Mouse (Mus musculus) neural tube, embryonic 12.5 days (tissue): ENCODE data around the gene Fcrla. TPM values are rescaled to one million over a fixed set of nuclear protein-coding genes. Genes with fewer than 3 reads are reported as not detected.
"Not testable (repeated sequence)": the region's sequence is repeated elsewhere in the genome, so short reads cannot be mapped to it uniquely, and the experiment has no call there.

Experiments used
- ATAC-seq: fragments of 200-750 bp; cut with Nextera tagmentation; 2 replicates; pipeline ENCODE4 v1.8.0; 2017; ENCODE audit warnings: low read depth, mild to moderate bottlenecking, moderate TSS enrichment, moderate library complexity; ENCODE audit not compliant: low FRiP score
- H3K27ac ChIP-seq: fragments of 300-500 bp; sonication (generic); 2 replicates; pipeline ENCODE4 v1.5.1; 2016
- H3K27me3 ChIP-seq: fragments of 300-500 bp; sonication (generic); replicated peaks from 2 replicates; pipeline ENCODE4 v1.6.1; 2016; ENCODE audit warnings: mild to moderate bottlenecking
- H3K36me3 ChIP-seq: fragments of 300-500 bp; sonication (generic); 2 replicates; pipeline ENCODE4 v1.6.1; 2016; ENCODE audit warnings: mild to moderate bottlenecking
- H3K4me1 ChIP-seq: fragments of 300-500 bp; sonication (generic); 2 replicates; pipeline ENCODE4 v1.6.1; 2016
- H3K4me2 ChIP-seq: fragments of 300-500 bp; sonication (generic); replicated peaks from 2 replicates; pipeline ENCODE4 v1.6.1; 2016; ENCODE audit warnings: mild to moderate bottlenecking
- H3K4me3 ChIP-seq: fragments of 300-500 bp; sonication (generic); 2 replicates; pipeline ENCODE4 v1.5.1; 2016
- H3K9ac ChIP-seq: fragments of 300-500 bp; sonication (generic); 2 replicates; pipeline ENCODE4 v1.6.1; 2016; ENCODE audit warnings: mild to moderate bottlenecking
- H3K9me3 ChIP-seq: fragments of 300-500 bp; sonication (generic); 2 replicates; pipeline ENCODE4 v1.6.1; 2016; ENCODE audit warnings: mild to moderate bottlenecking
- WGBS: fragments of 180-500 bp; shearing (Covaris S2); methylation state at CpG from one replicate; pipeline ENCODE4 v1.1.7; 2016; 5-methylcytosine and 5-hydroxymethylcytosine counted together
- polyA plus RNA-seq: library from polyadenylated mRNA; unstranded; fragments of >200 nt; fragmentation: Nextera tagmentation; extraction: Ambion mirVana; gene quantifications from 2 replicates; pipeline ENCODE4 v1.2.1, GENCODE M21; 2016

The Fcrla gene
- polyA plus RNA-seq, 1 experiment from 2014 or later: not detected

DNA sequence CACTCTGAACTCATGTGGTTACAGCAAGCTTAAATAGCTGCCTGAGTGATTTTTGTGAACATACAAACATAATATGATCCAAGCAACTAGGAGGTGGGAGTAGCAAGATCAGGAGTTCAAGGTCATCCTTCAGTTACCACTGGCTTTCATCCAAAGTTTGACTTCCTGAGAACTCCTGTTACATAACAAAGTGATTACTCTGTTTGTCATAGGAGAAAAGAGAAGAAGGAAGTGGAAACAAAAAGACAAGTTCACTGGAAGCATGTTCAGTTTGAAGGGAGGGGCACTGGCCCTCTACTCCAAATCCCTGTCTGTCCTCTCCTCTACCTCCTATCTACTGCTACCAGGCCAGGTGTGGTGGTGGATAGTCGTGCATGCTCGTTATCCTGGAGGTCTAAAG, 32.4 kb upstream of the Fcrla start:
- H3K9me3 ChIP-seq: no peaks in the 10 kb centered on the region
- no peak for ATAC-seq
- no peaks in the 10 kb centered on the region for H3K36me3 ChIP-seq
- WGBS: 73% methylated on average over 2 of the region's 2 CpGs
- no peaks in the 10 kb centered on the region for H3K4me1 ChIP-seq
- H3K9ac ChIP-seq: no peak overlapping the region
- H3K4me2 ChIP-seq: no peak overlapping the region
- H3K4me3 ChIP-seq: no peak overlapping the region
- H3K27ac ChIP-seq: no peak overlapping the region
- no peaks in the 10 kb centered on the region for H3K27me3 ChIP-seq

DNA sequence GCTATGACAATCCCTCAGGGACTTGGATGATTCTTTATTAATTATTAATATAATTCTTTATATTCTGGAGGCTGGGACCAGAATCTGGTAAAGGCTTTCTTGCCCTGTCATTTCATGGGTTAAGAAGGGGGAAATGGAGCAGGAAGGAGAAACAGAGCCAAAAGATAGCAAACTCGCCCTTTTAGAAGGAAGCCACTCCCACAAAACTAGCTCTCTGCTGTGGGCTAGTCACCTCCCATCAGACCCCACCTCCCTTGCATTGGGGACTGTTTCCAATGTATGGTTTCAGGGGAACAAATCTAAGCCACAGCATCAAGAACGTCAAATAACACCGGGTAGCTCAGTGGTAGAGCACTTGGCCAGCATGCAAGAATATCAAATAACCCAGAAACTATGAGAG, 30.8 kb upstream of the Fcrla start:
- Histone ChIP-seq H3K36me3 (no peaks in the 10 kb centered on the region), H3K27ac (no peak overlapping the region), H3K4me3 (no peak overlapping the region), H3K4me2 (no peak overlapping the region), H3K27me3 (no peaks in the 10 kb centered on the region), H3K9me3 (no peaks in the 10 kb centered on the region), H3K9ac (no peak overlapping the region), H3K4me1 (no peaks in the 10 kb centered on the region)
- 66% methylated on average over 3 of the region's 3 CpGs for WGBS
- ATAC-seq: no peak

DNA sequence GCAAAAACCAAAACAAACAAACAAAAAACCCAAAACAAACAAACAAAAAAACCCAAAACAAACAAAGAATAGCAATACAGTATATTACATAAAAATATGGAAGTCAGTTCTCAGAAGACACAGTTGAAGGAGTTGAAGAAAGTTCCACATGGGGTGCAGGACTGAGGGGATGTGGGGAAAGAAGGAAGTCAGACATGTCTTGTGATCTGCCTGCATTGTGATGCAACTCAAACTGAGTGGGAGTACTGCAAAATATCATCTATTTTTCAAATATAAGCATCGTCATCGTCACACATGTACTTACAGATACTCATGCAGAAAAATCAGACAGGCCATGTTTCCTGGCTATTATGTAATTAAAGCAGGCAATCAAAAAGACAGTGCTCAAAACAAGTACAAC, 25.8 kb upstream of the Fcrla start:
- no peak for ATAC-seq
- H3K4me3 ChIP-seq: no peak overlapping the region
- no peak overlapping the region for H3K4me2 ChIP-seq
- no peaks in the 10 kb centered on the region for H3K4me1 ChIP-seq
- no peaks in the 10 kb centered on the region for H3K36me3 ChIP-seq
- H3K27me3 ChIP-seq: no peaks in the 10 kb centered on the region
- WGBS: 85% methylated on average over 2 of the region's 2 CpGs
- H3K9me3 ChIP-seq: no peaks in the 10 kb centered on the region
- no peak overlapping the region for H3K9ac ChIP-seq
- no peak overlapping the region for H3K27ac ChIP-seq

DNA sequence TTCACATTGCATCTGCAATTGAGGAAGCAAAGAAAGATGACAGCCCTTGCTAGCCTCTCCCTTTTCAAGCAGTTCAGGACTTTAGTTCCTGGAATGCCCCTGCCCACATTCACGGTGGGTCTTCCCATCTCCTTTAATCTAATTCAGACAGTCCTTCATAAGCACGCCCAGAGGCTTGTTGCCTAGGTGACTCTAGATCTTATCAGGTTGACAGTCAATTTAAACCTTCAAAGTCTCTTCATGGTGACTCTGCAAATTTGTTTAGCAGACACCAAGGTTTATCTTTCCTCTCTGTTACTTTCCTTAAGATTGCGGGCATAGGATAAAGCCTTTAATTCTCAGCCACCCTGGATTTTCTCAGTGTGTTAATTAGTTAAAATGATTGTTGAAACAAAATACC, 23.4 kb upstream of the Fcrla start:
- no peaks in the 10 kb centered on the region for H3K27me3 ChIP-seq
- 84% methylated on average over 3 of the region's 3 CpGs for WGBS
- no peaks in the 10 kb centered on the region for H3K4me1 ChIP-seq
- no peaks in the 10 kb centered on the region for H3K9me3 ChIP-seq
- H3K27ac ChIP-seq: no peak overlapping the region
- no peak overlapping the region for H3K4me3 ChIP-seq
- no peaks in the 10 kb centered on the region for H3K36me3 ChIP-seq
- no peak overlapping the region for H3K4me2 ChIP-seq
- no peak for ATAC-seq
- no peak overlapping the region for H3K9ac ChIP-seq

DNA sequence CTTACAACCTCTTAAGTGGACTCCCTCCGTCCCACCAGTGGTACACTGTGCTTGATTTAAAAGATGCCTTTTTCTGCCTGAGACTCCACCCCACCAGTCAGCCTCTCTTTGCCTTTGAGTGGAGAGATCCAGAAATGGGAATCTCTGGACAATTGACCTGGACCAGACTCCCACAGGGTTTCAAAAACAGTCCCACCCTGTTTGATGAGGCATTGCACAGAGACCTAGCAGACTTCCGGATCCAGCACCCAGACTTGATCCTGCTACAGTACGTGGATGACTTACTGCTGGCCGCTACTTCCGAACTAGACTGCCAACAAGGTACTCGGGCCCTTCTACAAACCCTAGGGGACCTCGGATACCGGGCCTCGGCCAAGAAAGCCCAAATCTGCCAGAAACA, 17.5 kb upstream of the Fcrla start:
- H3K36me3 ChIP-seq, H3K4me2 ChIP-seq, H3K27ac ChIP-seq, H3K4me1 ChIP-seq, ATAC-seq, H3K4me3 ChIP-seq, H3K9ac ChIP-seq, H3K27me3 ChIP-seq: not testable (repeated sequence)
- peaks cover 12% of the 10 kb centered on the region for H3K9me3 ChIP-seq
- 99% methylated on average over 9 of the region's 9 CpGs for WGBS

DNA sequence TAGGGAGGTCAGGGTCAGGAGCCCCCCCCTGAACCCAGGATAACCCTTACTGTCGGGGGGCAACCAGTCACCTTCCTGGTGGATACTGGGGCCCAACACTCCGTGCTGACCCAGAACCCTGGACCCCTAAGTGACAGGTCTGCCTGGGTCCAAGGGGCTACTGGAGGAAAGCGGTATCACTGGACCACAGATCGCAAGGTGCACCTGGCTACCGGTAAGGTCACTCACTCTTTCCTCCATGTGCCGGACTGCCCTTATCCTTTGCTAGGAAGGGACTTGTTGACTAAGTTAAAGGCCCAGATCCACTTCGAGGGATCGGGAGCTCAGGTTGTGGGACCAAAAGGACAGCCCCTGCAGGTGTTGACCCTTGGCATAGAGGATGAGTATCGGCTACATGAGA, 16.8 kb upstream of the Fcrla start:
- H3K4me2 ChIP-seq, H3K9ac ChIP-seq, H3K4me1 ChIP-seq, H3K27me3 ChIP-seq, H3K27ac ChIP-seq, H3K4me3 ChIP-seq, H3K36me3 ChIP-seq, ATAC-seq: not testable (repeated sequence)
- WGBS: 95% methylated on average over 9 of the region's 9 CpGs
- H3K9me3 ChIP-seq: peaks cover 12% of the 10 kb centered on the region

DNA sequence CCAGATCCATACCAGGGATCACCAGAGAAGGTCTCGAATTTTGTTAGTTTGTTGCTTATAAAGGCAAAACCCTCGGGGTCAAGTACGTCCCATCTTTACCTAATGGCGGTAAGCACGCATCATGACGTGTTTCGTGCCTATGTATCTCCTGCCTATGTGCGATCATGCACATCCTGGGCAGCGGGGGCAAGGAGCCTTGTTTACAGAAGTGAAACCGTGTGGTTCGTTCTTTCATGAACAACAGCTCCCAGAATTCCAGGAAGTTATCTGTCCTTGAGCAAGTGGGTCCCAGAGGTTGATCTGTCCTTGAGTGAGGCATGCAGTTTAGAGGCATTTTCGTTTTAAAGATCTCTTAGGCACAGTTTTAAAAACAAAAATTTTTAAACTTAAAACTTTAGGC, 11.9 kb upstream of the Fcrla start:
- Histone ChIP-seq H3K4me3 (no peak overlapping the region), H3K27ac (no peak overlapping the region), H3K9me3 (peaks cover 10% of the 10 kb centered on the region), H3K4me1 (no peaks in the 10 kb centered on the region), H3K36me3 (no peaks in the 10 kb centered on the region), H3K4me2 (no peak overlapping the region), H3K9ac (no peak overlapping the region), H3K27me3 (no peaks in the 10 kb centered on the region)
- ATAC-seq: no peak
- WGBS: 88% methylated on average over 12 of the region's 12 CpGs

DNA sequence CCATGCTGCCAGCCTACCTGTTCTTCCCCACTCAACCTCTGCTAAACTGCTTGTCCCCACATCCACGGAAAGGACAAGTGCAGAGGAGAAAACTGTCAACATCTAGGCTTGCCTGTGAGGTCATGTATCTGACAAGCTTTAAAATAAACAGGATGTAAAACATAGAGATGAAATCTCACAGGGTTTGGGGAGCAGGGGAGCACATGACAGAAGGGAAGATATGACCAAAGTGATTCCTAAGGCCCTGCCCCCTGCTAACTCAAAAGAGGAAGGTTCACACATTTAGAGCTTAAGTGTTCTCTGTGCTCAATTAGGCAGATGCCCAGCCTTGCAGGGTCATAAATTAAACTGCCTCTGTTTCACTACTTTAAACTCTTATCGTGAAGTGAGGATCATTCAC, 7.0 kb upstream of the Fcrla start:
- H3K4me3 ChIP-seq: no peak overlapping the region
- no peak overlapping the region for H3K4me2 ChIP-seq
- no peaks in the 10 kb centered on the region for H3K4me1 ChIP-seq
- 56% methylated on average over 2 of the region's 2 CpGs for WGBS
- no peaks in the 10 kb centered on the region for H3K9me3 ChIP-seq
- H3K27ac ChIP-seq: no peak overlapping the region
- H3K36me3 ChIP-seq: no peaks in the 10 kb centered on the region
- H3K9ac ChIP-seq: no peak overlapping the region
- ATAC-seq: no peak
- no peaks in the 10 kb centered on the region for H3K27me3 ChIP-seq

DNA sequence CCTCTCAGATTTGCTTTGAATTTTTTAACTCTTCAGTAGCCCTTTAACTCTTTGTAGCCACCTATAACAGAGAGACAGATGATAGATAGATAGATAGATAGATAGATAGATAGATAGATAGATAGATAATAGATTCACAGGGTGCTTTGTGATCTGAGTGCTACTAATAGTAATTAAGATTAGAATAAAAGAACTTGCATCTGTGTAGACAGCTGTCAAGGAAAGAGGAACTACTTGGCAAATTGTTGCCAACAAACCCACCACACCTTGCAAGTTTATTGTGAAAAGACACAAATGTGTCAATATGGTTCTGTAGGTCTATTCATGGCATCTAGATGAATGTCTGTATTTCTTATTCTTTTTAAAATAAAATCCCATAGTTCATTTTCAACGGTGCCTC, 6.6 kb upstream of the Fcrla start:
- no peak overlapping the region for H3K27ac ChIP-seq
- no peak overlapping the region for H3K4me2 ChIP-seq
- WGBS: 86% methylated on average over 1 of the region's 1 CpGs
- H3K4me1 ChIP-seq: no peaks in the 10 kb centered on the region
- H3K9ac ChIP-seq: no peak overlapping the region
- H3K4me3 ChIP-seq: no peak overlapping the region
- H3K27me3 ChIP-seq: no peaks in the 10 kb centered on the region
- no peaks in the 10 kb centered on the region for H3K9me3 ChIP-seq
- no peaks in the 10 kb centered on the region for H3K36me3 ChIP-seq
- ATAC-seq: no peak

DNA sequence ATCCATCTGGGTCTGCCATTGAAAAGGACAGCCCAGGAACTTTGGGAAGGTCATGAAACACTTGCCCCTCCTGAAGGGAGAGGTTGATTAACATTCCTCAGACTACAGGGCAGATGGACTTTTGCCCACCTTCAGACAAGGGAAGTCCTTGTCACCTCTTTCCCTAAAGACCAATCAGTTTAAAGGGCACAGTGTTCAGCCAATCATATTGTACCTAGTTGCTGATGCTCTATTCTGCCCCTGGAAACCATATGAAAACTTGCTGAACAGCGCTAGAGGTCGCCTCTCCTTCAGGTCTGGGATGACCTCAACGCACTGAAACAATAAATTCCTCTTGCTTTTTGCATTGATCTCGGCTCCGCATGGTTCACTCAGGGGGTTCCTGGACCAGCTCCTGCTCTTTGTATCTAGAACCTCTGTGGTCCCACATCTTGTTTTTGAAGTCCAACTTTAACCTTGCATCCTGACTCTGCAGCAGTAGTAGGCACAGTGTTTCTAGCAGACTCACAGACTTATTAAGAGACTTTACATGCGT, 6.1 kb upstream of the Fcrla start:
- Histone ChIP-seq H3K36me3 (no peaks in the 10 kb centered on the region), H3K4me3 (no peak overlapping the region), H3K27me3 (no peaks in the 10 kb centered on the region), H3K9me3 (no peaks in the 10 kb centered on the region), H3K27ac (no peak overlapping the region), H3K4me2 (no peak overlapping the region), H3K4me1 (no peaks in the 10 kb centered on the region), H3K9ac (no peak overlapping the region)
- WGBS: 75% methylated on average over 6 of the region's 6 CpGs
- no peak for ATAC-seq

DNA sequence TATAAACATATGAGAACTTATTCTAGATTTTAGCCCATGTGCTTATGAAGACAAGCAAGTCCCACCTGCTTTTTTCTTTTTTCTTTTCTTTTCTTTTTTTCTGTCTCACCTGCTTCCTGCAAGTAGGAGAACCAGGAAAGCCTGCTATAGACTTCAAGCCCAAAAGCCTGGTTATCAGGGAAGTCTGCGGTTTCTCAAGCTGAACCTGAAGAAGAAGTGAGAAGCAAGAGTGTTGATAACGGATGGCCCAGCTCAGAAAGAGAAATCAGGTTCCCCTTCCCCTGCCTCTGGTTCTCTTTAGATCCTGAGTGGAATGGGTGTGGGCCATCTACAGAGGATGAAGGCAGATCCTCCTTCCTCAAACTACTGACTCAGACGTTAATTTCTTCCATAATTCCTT, 4.7 kb upstream of the Fcrla start:
- Histone ChIP-seq H3K36me3 (no peaks in the 10 kb centered on the region), H3K9ac (no peak overlapping the region), H3K4me2 (no peak overlapping the region), H3K9me3 (no peaks in the 10 kb centered on the region), H3K4me3 (no peak overlapping the region), H3K27me3 (no peaks in the 10 kb centered on the region), H3K4me1 (no peaks in the 10 kb centered on the region), H3K27ac (no peak overlapping the region)
- WGBS: 86% methylated on average over 3 of the region's 3 CpGs
- ATAC-seq: no peak

DNA sequence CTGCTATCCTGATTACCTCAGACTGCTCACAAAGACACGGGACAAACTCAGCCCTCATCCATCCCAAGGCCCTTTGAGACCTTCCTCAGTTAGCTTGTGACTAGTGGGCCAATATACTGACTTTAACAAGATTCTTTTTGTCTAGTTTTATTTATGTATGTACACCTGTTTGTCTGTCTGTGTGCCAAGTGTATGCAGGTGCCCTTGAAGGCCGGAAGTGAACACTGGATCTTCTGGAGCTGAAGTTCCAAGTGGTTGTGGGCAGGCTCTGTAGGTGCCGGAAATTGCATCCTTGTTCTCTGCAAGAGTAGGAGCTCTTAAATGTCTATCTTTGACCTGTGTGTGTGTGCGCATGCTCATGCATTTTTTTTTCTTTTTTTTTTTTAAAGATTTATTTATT, 1.9 kb upstream of the Fcrla start:
- Histone ChIP-seq H3K4me2 (no peak overlapping the region), H3K27ac (no peak overlapping the region), H3K4me1 (no peaks in the 10 kb centered on the region), H3K9me3 (no peaks in the 10 kb centered on the region), H3K36me3 (no peaks in the 10 kb centered on the region), H3K9ac (no peak overlapping the region), H3K4me3 (no peak overlapping the region), H3K27me3 (no peaks in the 10 kb centered on the region)
- 87% methylated on average over 4 of the region's 4 CpGs for WGBS
- no peak for ATAC-seq

DNA sequence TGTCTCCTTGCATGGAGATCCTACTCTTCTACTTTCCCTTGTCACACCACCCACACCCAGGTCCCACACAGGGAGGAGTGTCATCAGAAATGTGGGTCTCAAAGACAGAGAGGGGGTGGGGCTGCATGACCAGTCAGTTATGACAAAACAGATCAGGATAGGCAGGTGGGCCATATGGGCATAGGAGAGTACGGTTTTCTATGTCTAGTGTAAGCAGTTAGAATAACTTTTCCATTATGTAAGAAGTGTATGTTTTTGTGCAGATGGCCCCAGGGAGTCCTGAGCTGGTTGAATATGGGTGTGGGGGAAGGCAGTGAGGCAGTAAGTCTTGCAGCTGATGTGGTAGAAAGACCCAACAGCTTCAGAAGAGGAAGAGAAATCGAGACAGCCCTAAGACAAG, 1.1 kb upstream of the Fcrla start:
- no peak overlapping the region for H3K9ac ChIP-seq
- H3K4me3 ChIP-seq: no peak overlapping the region
- ATAC-seq: no peak
- H3K27me3 ChIP-seq: no peaks in the 10 kb centered on the region
- H3K36me3 ChIP-seq: no peaks in the 10 kb centered on the region
- WGBS: 75% methylated on average over 2 of the region's 2 CpGs
- H3K27ac ChIP-seq: no peak overlapping the region
- H3K4me2 ChIP-seq: no peak overlapping the region
- H3K9me3 ChIP-seq: no peaks in the 10 kb centered on the region
- no peaks in the 10 kb centered on the region for H3K4me1 ChIP-seq
